In the genomic region with DNA sequence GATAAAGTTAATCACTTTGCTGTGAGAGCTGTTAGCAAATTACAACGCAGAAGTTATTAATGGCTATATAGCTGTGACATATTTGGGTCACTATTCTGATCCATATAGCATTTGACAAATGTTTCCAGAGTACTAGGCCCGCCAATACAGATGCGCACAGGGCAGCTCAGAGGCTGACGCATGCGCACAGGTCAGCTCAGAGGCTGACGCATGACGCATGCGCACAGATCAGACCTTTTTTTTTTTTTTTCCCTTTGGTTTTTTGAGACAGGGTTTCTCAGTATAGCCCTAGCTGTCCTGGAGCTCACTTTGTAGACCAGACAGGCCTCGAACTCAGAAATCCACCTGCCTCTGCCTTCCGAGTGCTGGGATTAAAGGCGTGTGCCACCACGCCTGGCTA, we compare ENCODE assay signal across 19 mouse cellular contexts.
"Had no signal": no experiment of that assay in that cellular context is flagged by ENCODE, and none has a peak within 500 bp of the region (broad histone marks: within the 10 kb centered on the region; RNA-seq: fewer than 3 reads in every experiment).

No protein-coding gene starts in this region.

- H3K9ac ChIP-seq: liver, embryonic 15.5 days; liver, postnatal 0 days; lung, embryonic 15.5 days; midbrain, embryonic 13.5 days; midbrain, embryonic 15.5 days; neural tube, embryonic 12.5 days had no signal

- DNase-seq: liver, postnatal 0 days; lung, adult 2 months; lung, postnatal 14 days; lung, postnatal 36 days; retina, postnatal 1 day; right cerebral cortex, adult 18-20 months; right cerebral cortex, postnatal 25 days; thymus, adult 18-20 months; thymus, postnatal 14 days; thymus, postnatal 36 days had no signal

- H3K4me3 ChIP-seq: liver, embryonic 15.5 days; lung, embryonic 15.5 days; megakaryocyte, embryonic 14.5 days; midbrain, embryonic 13.5 days; midbrain, embryonic 15.5 days; neural tube, embryonic 12.5 days had no signal

- H3K4me1 ChIP-seq: liver, embryonic 15.5 days; megakaryocyte, embryonic 14.5 days; midbrain, embryonic 15.5 days; neural tube, embryonic 12.5 days had no signal

- H3K9me3 ChIP-seq: liver, embryonic 15.5 days; lung, embryonic 15.5 days; megakaryocyte, embryonic 14.5 days; midbrain, embryonic 13.5 days; midbrain, embryonic 15.5 days; neural tube, embryonic 12.5 days had no signal

- H3K27ac ChIP-seq: liver, embryonic 15.5 days; lung, embryonic 15.5 days; macrophage; midbrain, embryonic 13.5 days; midbrain, embryonic 15.5 days; neural tube, embryonic 12.5 days had no signal

- H3K36me3 ChIP-seq: liver, embryonic 15.5 days had no signal

- H3K27me3 ChIP-seq: lung, embryonic 15.5 days; midbrain, embryonic 13.5 days; midbrain, embryonic 15.5 days; neural tube, embryonic 12.5 days had no signal

- H3K4me2 ChIP-seq: liver, embryonic 15.5 days; lung, embryonic 15.5 days; midbrain, embryonic 11.5 days; midbrain, embryonic 13.5 days; midbrain, embryonic 15.5 days; neural tube, embryonic 12.5 days had no signal

- ATAC-seq: liver, postnatal 0 days; lung, postnatal 0 days; midbrain, embryonic 13.5 days; midbrain, embryonic 15.5 days had no signal
